Mouse (Mus musculus) adrenal gland, postnatal 25 days (tissue): ENCODE data around the gene Sprtn. TPM values are rescaled to one million over a fixed set of nuclear protein-coding genes. Genes with fewer than 3 reads are reported as not detected.

Experiments
- DNase-seq: peaks from one replicate; pipeline ENCODE4 v3.0.0; 2021; ENCODE audit warnings: mixed read lengths
- total RNA-seq: library from RNA; stranded (reverse); gene quantifications from 2 replicates; pipeline ENCODE4 v1.2.3, GENCODE M21; 2021

The Sprtn gene
- total RNA-seq, 1 experiment from 2014 or later = 24.1 TPM

DNA sequence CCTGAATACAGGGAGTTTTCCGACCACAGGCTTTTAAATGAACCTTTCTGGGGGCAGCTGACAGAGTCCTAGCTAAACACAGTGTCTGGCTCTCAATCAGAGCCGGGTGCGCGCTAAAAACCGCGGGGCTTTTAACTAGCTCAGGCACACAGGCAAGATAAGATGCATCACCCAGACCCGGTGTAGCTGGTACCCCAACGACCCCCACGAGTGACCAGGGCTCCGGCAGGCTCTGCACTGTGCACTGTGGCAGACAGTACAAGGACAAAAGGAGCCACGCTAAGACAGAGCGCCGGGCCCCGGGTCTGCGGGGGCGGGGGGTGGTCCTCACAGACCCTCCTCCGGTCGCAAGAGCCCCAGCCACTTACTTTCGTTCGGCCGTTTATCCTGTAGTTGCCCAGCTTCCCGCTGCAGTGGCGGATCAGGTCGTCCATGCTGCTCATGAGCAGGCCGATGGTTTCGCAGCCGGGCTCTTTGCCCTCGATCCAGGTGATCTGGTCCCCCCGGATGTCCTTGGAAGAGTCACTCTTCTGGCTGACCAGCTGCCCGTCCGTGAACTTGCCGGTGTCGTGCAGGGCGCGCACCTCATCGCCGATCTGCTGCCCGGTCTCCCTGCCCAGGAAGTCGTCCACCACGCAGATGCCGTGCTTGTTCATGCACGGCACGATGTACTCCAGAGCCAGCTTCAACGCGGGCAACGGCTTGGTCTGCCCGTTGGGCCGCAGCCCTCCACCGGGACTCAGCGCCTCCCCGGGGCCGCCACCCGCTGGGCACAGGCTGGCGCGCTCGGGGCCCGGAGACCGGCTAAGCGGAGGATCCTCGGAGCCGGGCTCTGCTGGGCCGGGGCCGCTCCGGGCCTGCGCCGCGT lies 50.4 kb downstream of the Sprtn start:
- peak; percentile 54 for DNase-seq

DNA sequence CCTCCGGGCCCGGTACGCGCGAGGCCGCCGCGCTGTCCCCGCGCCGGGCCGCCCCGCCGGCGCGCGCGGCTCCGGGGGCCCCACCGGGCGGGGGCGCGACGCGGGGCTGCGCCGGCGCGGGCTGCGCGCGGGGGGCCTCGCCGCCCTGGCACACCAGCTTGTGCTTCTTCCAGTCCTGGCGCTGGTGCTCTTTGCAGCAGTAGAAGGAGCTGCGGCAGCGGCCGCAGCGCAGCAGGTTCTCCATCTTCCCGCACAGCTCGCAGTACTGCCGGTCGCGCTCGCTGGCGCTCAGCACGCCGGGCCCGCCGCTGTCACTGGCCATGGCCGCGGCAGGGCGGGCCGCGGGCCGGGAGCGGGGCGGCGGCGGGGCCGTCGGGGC lies 51.0 kb downstream of the Sprtn start:
- DNase-seq = no peak

DNA sequence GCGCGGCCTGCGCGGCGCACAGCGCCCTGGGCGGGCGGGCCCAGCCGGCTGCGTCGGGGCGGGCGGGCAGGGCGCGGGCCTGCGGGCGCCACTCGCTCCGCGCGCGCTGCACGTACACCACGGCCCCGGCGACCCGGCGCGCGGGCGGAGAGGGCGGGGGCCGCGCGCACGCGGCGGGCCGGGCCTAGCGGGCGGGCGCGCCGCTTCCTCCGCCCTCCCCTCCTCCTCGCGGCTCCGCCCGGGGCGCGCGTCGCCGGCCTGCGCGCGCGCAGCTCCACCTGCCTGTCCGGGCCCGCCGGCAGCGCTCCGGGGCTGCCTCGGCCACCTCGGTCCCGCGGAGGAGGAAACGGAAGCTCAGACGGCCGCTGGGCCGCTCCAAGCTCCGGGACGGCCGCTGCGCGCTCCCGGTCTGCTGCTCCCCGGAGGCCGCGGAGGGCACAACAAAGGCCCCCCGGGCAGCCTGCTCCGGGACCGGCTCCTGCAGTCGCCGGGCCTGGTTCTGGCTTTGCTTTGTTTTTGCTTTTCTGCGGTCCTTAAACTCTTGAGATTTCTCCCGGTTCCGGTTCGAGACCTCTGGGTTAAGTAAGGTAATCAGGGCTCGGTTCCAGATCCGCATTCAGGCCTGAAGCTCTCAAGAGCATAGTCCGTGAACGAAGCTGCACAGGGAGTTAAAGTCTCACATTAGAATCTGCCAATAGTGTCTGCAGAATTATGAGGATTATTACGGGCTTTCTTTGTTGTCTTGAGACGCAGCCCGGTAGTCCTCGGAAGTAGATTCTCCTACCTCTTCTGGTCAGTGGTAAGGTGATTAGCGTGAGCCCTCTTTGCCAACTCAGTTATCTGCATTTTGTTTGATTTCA lies 51.8 kb downstream of the Sprtn start, which contains the start of gene Egln1:
Egln1 (minus strand) TSS at position 116 of the 860 bp plus-strand sequence.
- peak; percentile 82 for DNase-seq

DNA sequence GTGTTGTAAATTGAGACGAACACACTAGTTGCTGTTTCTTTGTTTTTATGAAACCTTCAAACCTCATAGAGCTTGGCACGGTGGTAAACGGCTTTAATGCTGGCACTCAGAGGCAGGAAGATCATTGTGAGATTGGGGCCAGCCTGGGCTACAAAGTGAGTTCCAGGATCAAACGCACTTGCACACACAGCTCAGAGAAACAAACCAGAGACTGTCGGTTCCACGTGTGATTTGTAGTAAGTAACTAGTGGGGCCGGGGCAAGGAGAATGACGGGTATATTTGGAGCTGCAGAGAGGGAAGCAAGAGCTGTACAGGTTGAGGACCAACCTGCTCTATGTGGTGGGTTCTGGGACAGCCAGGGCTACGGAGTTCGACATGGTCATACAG lies 52.4 kb downstream of the Sprtn start:
- no peak for DNase-seq

DNA sequence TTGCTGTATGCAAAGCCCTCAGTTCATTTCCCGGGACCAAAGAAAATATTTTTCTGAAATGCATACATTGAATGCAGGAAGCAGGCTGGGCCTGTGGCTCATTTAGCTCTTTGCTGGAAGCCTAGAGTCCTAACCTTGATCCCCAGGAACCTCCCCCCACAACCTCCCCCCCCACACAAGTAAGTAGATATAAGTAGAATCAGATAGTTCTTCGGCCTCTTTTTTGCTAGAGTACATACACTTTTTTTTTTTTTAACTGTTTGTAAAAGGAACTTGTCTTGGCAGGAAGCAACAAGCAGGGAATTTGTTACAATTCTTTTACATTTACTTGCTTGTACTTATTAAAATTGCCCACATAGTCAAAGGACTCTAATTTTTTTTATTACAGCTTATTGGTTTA lies 53.2 kb downstream of the Sprtn start:
- DNase-seq = no peak

DNA sequence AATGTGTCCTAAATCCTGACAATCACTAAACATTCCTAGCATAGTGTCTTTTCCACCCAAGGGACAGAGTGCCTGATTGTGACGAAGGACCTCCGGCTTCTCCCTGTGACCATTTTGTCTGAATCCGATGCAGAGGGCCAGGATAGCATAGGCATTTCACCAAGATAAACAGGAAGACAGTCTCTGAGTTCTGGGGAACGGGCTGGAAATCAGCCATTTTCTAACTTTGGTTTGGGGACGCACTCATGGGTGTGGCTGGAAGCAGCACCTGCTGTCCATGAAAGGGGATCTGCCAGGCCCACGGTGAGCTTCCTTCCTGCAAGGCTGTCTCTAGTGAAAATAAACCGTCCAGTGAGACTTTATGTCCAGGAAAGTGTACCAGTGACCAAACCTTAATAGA lies 55.5 kb downstream of the Sprtn start:
- DNase-seq = no peak

DNA sequence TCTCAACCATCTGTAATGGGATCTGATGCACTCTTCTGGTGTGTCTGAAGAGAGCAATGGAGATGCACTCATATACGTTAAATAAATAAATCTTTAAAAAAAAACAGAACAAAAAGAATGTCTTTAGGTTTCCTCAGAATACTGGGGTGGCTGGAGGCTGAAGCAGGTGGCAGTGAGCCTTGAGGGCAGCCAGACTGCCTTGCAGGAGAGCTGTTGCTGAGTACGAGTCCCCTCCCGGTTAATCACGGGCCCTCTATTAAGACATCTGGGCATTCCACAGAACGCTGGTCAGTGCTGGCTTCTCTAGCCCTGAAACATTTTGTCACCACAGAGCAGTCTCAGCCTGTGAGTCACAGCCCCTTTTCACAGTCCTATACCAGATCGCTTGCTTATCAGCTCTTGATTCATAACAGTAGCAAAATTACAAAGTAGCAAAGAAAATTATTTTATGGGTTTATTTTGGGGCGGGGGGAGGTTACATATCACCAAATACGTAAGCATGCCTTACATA lies 56.9 kb downstream of the Sprtn start:
- no peak for DNase-seq

Other genes starting within 250 kb of the Sprtn start
- 41.0 and 46.1 TPM in 2 replicates for gene 2310022B05Rik, start 234.5 kb upstream of the Sprtn start, total RNA-seq
- 44.7 and 55.0 TPM in 2 replicates for gene Ttc13, start 175.9 kb upstream of the Sprtn start, total RNA-seq
- gene Arv1, start 175.7 kb upstream of the Sprtn start, total RNA-seq = 13.8 and 14.6 TPM in 2 replicates
- gene Fam89a, start 146.1 kb upstream of the Sprtn start, total RNA-seq = 0.24 TPM in 1 of 2 replicates, not detected in the other
- 2.2 and 3.0 TPM in 2 replicates for gene Trim67, start 104.8 kb upstream of the Sprtn start, total RNA-seq
- 109 and 119 TPM in 2 replicates for gene Gnpat, start 34.9 kb upstream of the Sprtn start, total RNA-seq
- 35.2 and 41.4 TPM in 2 replicates for gene 2810004N23Rik, start 34.8 kb upstream of the Sprtn start, total RNA-seq
- gene Exoc8, start 181 bp upstream of the Sprtn start, total RNA-seq = 25.2 and 27.7 TPM in 2 replicates
- 57.5 and 57.6 TPM in 2 replicates for gene Egln1, start 51.4 kb downstream of the Sprtn start, total RNA-seq
- gene Tsnax, start 115.1 kb downstream of the Sprtn start, total RNA-seq = 84.8 and 93.5 TPM in 2 replicates
- 2.4 and 2.5 TPM in 2 replicates for gene Disc1, start 156.3 kb downstream of the Sprtn start, total RNA-seq